Mouse (Mus musculus): ENCODE data around the gene U2af2.

The U2af2 gene

DNA sequence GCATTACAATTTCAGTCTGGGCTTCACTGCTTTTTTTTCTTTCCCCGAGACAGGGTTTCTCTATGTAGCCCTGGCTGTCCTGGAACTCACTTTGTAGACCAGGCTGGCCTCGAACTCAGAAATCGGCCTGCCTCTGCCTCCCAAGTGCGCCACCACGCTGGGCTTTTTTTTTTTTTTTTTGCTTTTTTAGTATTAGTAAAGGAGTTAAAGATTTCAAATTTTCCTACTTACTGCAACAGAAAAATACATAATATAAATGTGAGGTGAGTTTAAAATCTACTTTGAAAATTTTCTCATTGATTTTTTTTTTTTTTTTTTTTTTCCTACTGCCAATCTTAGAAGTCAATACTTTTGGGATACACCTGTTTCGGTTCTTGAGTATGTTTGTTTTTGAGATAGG, 2.9 kb downstream of the U2af2 start:
- intact Hi-C loops (cut with DNase I) = no loop called here

DNA sequence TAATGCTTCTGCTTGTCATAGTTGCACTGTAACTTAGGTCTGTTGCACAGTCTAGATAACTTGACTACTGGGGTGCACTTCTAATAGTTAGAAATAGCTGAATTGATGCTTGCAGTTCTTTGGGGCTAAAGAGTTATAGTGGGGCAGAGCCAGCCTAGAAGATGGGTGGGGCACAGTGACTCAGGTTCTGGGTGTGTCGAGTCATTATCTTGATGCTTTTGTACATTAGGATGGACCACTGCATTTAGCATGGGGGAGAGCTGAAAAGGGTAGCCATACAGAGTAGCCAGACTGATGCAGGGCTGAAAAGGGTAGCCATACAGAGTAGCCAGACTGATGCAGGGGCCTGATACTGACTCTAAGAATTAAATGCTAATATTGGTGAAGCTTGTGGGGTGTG, 11.6 kb downstream of the U2af2 start:
- intact Hi-C loops (cut with DNase I) = loop anchor here (10.0 kb wide), 1 partner anchor 51 kb away; the partner anchor contains the start of gene Rasl2-9

DNA sequence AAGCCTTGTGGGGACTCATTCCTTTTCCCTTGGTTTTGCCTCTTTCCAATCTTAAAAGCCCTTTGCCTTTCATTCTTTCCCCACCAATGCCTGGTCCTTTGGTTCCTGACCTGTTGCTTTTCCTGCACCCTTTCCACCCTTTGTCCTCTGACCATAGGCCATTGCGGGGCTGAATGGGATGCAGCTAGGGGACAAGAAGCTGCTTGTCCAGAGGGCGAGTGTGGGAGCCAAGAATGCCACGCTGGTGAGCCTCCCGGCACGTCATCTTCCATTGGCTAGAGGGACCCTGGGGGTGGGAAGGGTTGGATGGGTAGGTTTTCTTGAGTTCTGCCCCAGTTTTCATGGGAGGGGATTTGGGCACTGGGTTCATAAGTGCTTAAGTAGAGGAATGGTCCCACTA, 13.0 kb downstream of the U2af2 start:
- intact Hi-C loops (cut with DNase I) = loop anchor here (10.0 kb wide), 1 partner anchor 50 kb away; the partner anchor contains the start of gene Rasl2-9

DNA sequence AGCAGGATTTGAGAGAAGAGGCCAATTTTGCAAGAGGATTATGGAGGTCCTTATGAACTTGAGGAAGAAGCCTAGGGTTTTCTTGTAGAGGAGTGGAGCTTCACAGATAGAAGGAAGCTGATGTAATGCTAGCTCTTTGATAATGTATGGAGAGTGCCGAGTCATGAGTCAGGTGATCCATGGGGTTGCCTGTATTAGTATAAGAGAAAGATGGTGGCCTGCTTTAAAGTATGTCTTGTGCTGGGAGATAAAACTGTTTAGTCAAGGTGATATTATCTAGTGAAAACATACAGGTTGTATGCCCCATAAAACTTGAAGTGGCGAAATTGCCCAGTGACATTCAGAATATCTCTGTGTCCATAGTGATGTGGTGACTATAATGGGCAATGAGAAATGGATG, 15.0 kb downstream of the U2af2 start:
- intact Hi-C loops (cut with DNase I) = loop anchor here (10.0 kb wide), 1 partner anchor 48 kb away; the partner anchor contains the start of gene Rasl2-9

DNA sequence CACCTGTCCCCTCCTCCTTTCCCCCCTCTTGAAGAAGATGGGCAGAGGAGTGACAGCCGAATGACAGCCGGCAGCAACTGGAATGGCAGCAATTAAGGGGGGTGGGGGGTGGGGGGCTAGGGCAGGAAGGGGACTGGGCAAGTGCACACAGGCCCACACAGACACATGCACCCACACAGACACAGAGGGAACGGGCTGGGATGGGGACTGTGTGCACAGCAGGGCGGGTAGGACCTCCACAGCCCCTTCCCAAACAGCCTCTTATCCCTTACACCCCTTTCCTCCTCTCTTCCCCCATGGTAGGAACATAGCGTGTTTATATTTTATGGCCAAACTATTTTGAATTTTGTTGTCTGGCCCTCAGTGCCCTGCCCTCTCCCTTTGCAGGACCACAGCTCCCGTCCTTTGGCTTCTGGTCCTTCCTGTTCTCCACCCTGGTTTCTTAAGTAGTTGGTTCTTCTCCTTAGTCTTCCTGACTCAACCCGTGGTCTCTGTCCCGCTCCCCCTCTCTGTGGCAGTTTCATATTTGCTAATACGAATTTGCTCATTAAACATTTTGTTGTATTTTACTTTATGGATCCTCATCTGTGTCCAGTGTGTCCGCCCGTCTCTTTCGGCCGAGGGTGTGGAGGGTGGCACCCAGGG, 17.5 kb downstream of the U2af2 start:
- intact Hi-C loops (cut with DNase I) = loop anchor here (10.0 kb wide), 1 partner anchor 45 kb away; the partner anchor contains the start of gene Rasl2-9

DNA sequence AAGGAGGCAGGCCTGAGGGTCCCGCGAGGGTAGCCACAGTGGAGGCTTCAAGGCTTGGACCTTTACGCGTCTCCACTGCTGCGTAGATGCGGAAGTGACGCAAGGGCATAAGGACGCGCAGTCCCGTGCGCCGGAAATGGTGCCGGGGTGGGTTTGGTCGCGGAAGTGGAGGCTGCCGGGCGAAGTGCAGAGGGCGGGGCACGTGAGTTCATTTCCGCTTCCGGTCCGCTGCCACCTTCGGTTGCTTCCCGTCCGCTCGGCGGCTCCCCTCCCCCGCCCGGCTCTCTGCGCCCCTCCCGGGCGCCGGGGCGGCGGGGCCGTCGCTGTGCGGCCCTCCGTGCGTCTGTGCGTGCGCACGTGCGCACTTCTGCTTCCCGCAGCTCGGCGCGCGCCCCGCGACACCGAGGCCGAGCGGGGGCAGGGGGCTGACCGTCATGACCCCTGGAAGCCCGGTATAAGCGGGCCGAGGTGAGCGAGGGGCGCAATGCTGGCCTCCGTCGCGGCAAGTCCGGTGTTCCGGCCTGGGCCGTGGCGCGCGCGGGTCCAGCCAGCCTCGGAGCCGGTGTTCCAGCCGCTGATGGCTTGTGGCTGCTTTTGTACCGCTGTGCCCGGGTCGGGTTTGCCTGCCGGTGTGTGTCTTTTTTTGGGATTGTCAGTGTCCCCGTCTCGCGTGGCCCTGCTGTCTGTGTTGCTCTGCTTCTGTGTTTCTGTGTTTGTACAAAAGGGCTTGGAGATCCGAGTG, 18.2 kb downstream of the U2af2 start, which contains the start of gene Epn1:
Gene Epn1 (plus strand): TSS at position 226 of the 742 bp plus-strand sequence.
- intact Hi-C loops (cut with DNase I) = no loop called here

DNA sequence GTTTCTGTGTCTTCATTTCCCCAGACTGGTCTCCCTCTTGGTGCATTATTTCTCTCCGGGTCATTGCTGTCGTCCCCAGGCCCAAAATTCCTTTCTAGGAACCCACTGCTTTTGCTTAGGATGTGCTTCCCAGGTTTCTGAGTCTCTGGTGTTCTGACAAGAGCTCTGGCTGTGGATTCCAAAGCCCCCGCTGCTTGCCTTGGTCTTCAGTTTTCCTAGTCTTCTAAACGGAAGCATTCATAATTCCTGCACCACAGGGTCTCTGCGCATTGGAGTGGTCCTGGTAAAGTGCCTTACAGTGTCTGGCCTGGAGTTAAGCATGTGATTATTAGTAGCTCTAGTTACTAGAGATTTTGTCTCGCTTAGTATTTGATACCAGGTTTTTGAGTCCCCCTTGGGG, 18.9 kb downstream of the U2af2 start:
- intact Hi-C loops (cut with DNase I) = no loop called here

DNA sequence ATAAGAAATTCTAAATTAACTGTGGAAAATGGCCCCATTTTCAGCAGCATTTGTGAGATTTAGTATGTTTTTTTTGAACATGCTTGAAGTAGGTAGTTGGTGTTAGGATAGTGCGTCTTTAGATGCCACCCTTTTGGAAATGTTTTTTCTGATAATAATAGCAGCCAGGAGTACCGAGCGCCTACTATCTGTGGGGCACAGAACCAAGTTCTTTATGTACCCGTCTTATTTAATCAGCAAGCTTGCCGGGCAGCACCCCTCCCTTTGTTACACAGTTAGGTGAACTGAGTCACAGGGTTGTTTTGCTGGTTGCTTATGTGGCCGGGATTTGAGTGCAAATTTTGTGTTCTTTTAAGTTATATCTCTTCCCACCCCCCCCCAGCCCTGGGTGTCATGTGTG, 19.3 kb downstream of the U2af2 start:
- intact Hi-C loops (cut with DNase I) = no loop called here

DNA sequence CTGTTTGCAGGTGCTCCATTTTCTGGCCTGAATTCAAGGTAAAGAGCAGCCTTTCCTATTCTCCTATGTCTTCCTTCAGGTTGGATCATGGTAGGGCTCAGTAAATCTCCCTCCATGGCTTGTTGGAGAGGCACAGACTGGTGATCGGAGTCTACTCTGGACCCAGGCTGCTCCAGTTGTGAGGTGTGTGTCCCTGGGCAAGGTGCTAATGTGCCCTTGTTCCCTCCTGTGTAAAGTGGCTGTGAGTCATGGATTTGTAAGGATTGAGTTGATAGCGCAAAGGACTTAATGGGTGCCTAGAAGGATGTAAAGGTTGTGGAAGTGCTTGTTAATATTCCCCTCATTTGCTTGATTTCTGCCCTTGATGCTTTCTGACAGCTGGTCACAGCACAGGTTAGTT, 20.0 kb downstream of the U2af2 start:
- intact Hi-C loops (cut with DNase I) = no loop called here

DNA sequence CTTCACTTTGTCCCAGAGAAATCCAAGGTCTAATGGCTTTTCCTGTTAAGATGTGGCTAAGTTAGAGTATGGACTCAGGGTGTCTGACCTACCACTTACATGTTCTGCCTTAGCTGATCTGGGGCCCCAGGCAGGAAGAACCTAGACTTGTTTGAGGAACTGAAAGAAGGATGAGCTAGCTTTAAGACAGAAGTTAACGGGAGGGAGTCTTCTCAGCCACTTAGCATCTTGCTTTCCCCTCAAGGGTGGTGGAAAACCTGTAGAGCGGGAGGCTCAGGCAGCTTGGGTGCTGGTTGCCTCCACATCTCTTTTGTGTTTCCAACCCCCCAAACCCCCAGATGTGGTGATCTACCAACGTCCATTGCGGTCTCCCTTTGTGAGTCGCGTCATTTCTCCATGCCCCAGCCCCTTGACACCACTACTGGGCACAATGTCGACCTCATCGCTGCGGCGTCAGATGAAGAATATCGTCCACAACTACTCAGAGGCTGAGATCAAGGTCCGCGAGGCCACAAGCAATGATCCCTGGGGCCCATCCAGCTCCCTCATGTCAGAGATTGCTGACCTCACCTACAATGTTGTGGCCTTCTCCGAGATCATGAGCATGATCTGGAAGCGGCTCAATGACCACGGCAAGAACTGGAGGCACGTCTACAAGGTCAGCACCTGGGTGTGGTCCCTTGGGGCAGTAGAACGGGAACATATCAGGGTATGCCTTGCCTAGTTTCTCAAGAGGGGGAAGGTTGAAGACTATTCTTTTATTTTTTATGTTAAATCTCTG, 21.6 kb downstream of the U2af2 start:
- intact Hi-C loops (cut with DNase I) = no loop called here

DNA sequence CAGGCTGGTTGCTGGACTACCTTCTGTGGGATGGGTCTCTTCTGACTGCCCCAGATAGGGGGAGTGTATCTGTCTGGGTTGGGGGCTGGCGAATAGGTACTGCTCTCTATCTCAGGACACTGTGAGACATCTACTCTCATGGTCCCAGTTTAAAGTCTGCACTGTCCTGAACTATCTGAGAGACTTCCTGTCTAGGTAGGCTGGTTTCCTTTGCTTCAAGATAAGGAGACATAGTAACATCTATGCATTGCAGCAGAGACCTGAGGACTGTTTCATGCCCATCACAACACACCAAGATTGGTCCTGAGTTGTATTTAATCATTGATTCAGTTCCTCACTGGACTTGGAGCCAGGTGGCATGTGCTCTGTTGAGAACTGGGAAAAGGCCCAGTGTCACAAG, 23.6 kb downstream of the U2af2 start:
- intact Hi-C loops (cut with DNase I) = no loop called here

DNA sequence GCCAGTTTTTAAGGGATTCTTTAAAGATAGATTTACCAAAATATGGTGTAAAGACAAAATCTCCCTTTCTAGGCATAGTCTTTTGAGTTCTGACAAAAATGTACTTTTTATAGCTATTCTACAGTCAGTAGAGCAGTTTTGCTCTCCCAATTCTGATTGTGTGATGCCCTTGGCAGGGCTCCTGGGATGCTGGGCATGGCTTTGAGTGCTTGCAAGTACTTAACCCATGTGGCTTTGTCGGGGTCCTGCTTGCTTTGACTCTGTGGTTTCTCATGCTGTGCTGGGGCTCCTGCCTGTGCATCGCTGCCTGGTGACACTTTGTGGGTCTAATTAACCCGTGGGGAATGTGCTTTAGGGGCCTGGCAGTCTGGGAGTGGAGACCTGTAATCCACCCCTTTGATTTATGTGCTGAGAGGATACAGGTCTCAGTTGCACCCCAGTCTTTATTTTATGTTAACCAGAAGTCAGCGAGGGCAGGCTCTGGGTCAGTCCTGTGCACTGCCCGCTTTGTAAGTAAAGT, 25.0 kb downstream of the U2af2 start:
- intact Hi-C loops (cut with DNase I) = no loop called here

DNA sequence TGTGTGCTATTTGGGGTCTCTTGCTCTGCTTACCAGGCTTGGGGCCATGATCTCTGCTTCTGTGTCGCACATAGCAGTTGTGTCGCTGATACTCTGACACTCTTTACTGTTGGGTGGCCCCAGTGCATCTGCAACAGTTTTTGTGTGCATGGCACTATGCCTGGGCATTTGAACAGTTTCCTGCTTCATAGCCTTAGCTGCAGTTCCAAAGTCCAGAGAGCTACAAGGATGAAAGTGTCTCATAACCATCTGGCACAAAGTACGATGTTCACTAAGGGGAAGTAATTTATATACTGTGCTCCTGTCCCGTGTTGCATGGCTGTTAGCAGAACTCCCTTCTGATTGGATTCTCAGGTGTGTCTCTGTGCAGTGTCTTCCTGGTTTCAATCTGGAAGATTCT, 25.9 kb downstream of the U2af2 start:
- intact Hi-C loops (cut with DNase I) = no loop called here

DNA sequence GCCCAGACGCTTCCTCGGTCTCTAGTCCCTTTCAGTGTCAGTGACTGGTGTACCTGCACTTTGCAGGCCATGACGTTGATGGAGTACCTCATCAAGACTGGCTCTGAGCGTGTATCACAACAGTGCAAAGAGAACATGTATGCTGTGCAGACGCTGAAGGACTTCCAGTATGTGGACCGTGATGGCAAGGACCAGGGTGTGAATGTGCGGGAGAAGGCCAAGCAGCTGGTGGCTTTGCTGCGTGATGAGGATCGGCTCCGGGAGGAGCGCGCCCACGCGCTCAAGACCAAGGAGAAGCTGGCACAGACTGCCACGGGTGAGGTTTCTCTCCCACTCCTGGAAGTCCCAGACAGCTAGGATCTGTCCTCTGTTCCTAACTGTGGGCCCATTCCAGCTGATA, 27.9 kb downstream of the U2af2 start:
- intact Hi-C loops (cut with DNase I) = no loop called here

DNA sequence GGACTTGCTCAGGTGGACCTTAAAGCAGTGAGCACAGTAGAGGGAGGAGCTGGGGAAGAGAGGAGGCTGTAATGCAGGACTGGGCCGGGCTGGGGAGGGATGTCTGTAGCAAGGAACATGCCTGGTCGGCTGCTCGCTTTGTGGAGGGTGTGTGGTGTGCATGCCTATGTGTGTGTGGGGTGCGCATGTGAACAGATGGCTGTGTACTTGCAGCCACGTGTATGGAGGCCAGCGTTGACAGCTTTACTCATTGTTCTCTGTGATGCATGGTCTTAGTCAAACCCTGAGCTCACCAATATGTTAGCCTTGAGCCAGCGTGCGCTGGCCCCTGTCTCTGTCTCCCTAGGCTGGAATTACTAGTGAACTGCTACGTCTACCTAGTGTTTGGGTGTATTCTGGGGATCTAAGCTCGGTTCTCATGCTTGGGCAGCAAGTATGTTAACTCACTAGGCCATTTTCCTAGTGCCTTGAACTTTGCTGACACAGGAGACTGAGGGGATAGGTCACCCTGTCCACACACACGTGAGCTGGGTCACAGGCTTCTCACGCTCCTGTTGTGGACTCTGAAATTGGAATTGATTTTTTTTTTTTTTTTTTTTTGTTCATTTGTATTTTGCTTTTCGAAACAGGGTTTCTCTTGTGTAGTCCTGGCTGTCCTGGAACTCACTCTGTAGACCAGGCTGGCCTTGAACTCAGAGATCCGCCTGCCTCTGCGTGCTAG, 29.2 kb downstream of the U2af2 start:
- intact Hi-C loops (cut with DNase I) = no loop called here

DNA sequence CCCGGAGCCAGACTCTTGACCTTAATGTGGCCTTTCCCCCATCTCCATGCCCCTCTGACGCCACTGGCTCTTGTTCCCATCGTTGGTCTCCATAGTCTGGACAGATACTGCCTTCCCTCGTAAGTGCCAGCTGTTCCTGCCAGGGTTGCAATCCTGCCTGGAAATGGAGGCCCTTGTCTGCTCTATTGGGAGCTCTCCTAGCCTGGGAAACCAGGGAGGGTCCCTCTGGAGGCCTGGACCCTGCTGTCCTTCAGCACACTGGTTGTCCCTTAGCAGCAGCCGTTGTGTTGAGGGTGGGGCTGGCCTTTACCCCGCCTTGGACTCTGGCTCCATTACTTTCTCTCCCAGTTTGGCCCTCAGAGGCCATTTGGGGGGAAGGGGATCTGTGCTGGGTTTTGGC, 30.4 kb downstream of the U2af2 start:
- intact Hi-C loops (cut with DNase I) = no loop called here

DNA sequence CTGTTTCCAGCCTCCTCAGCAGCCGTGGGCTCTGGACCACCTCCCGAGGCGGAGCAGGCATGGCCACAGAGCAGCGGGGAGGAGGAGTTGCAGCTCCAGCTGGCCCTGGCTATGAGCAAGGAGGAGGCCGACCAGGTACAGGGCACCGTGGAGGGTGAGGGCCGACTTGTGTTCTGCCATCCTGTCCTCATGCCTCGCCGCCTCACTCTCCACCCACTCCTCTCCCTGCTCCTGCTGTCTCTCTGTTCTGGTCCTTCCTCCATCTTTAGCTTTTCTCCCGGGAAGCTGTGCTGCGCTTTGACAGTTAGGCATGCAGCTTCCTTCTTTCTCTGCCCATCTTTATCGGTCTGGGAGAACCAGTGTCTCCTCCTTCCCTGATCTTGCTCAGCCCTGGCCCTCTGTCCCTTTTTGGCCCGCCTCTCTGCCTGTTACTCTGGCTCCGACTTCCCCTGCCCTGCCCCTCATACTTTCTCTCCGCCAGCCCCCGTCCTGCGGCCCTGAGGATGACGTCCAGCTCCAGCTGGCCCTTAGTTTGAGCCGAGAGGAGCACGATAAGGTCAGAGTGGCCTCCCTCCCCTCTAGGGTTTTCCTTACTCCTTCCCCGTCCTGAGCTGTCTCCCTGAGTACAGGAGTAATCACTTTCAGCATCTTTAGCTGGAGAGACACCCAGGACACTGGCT, 31.0 kb downstream of the U2af2 start:
- intact Hi-C loops (cut with DNase I) = no loop called here

DNA sequence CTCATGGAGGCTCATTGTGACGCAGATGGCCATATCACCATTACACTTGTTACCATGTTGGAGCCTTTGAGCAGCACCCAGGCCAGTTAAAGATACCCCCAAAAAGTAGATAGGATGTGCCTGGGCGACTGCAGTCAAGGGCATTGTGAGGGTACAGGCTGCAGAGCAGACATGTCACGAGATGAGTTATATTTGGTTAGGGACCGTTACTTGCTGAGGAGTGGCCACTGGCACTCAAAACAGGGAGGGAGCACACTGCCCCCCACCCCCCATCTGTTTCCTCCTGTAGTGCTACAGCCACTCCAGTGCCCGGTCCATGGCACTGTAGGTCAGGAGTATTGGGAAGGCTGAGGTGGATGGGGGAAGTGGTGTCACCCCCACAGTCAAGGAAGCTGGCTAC, 36.8 kb downstream of the U2af2 start:
- intact Hi-C loops (cut with DNase I) = no loop called here

DNA sequence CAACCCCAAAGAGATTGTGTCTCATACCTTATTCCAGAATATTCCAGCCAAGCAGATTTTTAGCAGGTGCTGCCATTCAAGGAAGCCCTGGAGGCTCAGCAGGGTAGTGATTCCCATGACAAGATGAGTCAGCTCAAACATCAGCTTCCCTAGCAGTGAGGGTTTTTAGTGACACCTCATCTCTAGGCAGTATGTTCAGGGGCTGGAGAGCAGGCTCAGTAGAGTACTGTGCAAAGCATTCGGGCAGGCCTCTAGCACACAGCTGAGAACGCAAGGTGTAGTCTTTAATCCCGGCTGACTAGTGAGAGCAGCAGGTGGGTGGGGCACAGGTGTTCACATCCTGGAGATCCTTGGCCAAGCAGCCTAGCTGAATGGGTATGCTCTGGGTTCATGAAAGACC, 37.9 kb downstream of the U2af2 start:
- intact Hi-C loops (cut with DNase I) = no loop called here

DNA sequence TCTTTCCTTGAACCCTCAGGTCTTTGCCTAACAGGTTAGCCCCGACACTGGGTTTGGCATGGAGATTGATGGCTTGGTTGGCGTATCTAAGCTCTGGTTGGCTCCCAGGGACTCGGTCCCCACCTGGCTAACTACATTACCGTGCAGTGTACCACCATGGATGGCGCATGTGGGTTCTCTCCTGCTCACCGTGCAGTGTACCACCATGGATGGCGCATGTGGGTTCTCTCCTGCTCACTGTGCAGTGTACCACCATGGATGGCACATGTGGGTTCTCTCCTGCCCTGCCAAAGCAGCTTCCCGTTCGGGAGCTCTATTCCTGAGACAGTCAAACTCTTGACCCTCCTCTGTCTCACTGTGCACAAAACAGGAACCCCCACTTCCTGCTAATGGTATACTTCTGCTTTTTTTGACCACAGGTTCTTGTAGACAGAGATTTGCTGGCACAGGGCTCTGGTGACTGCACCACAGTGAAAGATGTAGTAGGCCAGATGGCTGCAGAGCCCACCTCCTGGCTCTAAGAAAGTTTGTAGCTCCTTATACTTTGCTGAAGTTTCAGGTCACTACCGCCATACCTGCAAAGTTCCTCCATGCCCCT, 39.2 kb downstream of the U2af2 start:
- intact Hi-C loops (cut with DNase I) = no loop called here
